Mouse (Mus musculus) effector memory CD4-positive, alpha-beta T cell, adult 7 months (primary cell): ENCODE results near the gene Tcp11x2. TPM values are rescaled to one million over a fixed set of nuclear protein-coding genes. Genes with fewer than 3 reads are reported as not detected.

Experiments
- polyA plus RNA-seq: library from polyadenylated mRNA; unstranded; fragments of 100-300 nt; shearing (Covaris generic); gene quantifications from one replicate; pipeline ENCODE4 v1.2.1, GENCODE M21; 2017

Tcp11x2 gene
- polyA plus RNA-seq = not detected

GRCm38 (mm10) chrX:135693633-135694032, at the start of gene Tcp11x2:
Tcp11x2 (minus strand) TSS chrX:135693790.

DNA sequence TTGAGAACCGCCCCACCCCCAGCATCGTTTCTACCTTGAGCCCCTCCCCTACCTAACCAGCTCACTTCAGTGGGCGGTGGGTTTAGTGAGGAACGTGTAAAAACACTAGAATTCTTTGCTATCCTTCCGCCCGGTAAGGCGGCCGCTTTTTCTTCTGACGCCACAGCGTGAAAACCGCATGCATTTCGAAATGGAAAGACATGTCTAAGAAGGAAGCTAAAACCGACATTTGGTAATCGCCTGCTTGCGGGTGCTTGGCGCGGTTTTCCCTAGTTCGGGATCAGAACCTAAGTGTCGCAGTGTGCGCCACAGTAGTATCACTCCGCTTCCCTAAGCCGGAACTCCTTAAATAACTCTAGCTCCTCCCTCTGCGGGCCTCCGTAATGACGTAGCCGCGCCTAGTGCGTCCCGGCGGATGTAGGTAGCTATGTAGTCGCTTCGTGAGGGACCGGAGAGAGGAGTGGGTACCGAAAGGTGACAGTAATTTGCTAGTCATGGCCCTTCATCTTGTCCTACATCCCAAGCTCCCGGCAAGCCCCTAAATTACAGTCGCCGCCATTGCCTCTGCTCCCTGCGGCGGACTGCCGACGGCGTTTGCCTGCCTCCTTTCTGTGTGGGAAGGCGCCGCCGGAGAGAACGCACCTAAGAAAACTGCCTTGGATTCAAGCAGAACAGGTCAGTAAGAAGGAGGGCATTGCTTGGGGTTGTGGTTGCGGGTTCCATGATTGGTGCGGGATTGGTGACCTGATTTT, 48.9 kb upstream of the Tcp11x2 start, which contains the start of the genes Armcx5 and Gprasp1:
Gene Armcx5 (plus strand): TSS at position 430 of the 752 bp plus-strand sequence.
Gene Gprasp1 (plus strand): TSS at position 430 of the 752 bp plus-strand sequence.

GRCm38 (mm10) chrX:135725161-135725560, 31.6 kb upstream of the Tcp11x2 start, which contains the start of gene Tmsb15a:
Tmsb15a (minus strand) TSS chrX:135725261.

GRCm38 (mm10) chrX:135627605-135628004, 66.0 kb downstream of the Tcp11x2 start, which contains the start of gene Prame:
Prame (minus strand) TSS chrX:135627705.

Other genes starting within 250 kb of the Tcp11x2 start
- 0.77 TPM for gene AV320801, start 199.2 kb downstream of the Tcp11x2 start, polyA plus RNA-seq
- gene Nxf7, start 95.0 kb downstream of the Tcp11x2 start, polyA plus RNA-seq = not detected
- not detected for gene Prame, start 66.1 kb downstream of the Tcp11x2 start, polyA plus RNA-seq
- not detected for gene Tmsb15a, start 31.5 kb upstream of the Tcp11x2 start, polyA plus RNA-seq
- gene Armcx5, start 48.9 kb upstream of the Tcp11x2 start, polyA plus RNA-seq = 30.9 TPM
- 31.2 TPM for gene Gprasp1, start 48.9 kb upstream of the Tcp11x2 start, polyA plus RNA-seq
- gene Bhlhb9, start 103.8 kb upstream of the Tcp11x2 start, polyA plus RNA-seq = 14.8 TPM
- 13.0 TPM for gene Gprasp2, start 145.2 kb upstream of the Tcp11x2 start, polyA plus RNA-seq